29 mouse cellular contexts compared by ENCODE assay signal in the genomic region with DNA sequence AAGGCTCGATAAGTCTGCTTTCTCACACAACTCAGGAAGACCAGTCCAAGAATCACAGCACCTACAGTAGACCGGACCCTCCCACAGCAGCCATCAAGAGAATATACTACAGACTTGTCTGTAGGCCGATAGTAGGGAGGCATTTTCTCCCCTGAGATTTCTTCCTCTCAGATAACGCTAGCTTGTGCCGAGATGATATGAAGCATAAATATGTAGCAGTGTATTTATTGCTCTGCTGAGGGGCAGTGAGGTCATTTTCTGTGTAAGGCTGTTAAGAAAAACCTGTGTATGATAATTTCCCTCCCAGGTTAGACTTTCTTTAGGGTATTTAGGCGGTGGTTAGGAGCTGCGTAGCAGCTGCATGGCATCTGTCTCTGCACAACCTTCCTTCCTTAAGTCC. TPM values are rescaled to one million over a fixed set of nuclear protein-coding genes. Genes with fewer than 3 reads are reported as not detected.
"Had no signal": no experiment of that assay in that cellular context is flagged by ENCODE, and none has a peak within 500 bp of the region (broad histone marks: within the 10 kb centered on the region; RNA-seq: fewer than 3 reads in every experiment).

No protein-coding gene starts in this region.

- H3K27me3 ChIP-seq: heart, embryonic 13.5 days; heart, embryonic 15.5 days; hindbrain, embryonic 12.5 days; limb, embryonic 13.5 days; limb, embryonic 15.5 days; liver, embryonic 12.5 days had no signal

- H3K36me3 ChIP-seq: heart, embryonic 13.5 days; heart, embryonic 15.5 days; hindbrain, embryonic 10.5 days; hindbrain, embryonic 12.5 days; limb, embryonic 13.5 days; limb, embryonic 15.5 days; liver, embryonic 12.5 days had no signal

- H3K4me2 ChIP-seq: heart, embryonic 11.5 days; heart, embryonic 13.5 days; heart, embryonic 15.5 days; hindbrain, embryonic 12.5 days; hindbrain, embryonic 14.5 days; limb, embryonic 13.5 days; limb, embryonic 15.5 days; liver, embryonic 12.5 days had no signal

- H3K9me3 ChIP-seq: heart, embryonic 13.5 days; heart, embryonic 15.5 days; hindbrain, embryonic 10.5 days; hindbrain, embryonic 12.5 days; limb, embryonic 13.5 days; limb, embryonic 15.5 days; liver, embryonic 12.5 days had no signal

- H3K9ac ChIP-seq: forebrain, postnatal 0 days; heart, embryonic 13.5 days; heart, embryonic 15.5 days; hindbrain, embryonic 12.5 days; hindbrain, embryonic 14.5 days; limb, embryonic 13.5 days; limb, embryonic 15.5 days; liver, embryonic 12.5 days had no signal

- ATAC-seq: forebrain, postnatal 0 days; hindbrain, embryonic 16.5 days; inflammation-experienced regulatory T-cells, adult 6 months; liver, embryonic 12.5 days had no signal

- H3K27ac ChIP-seq: heart, adult 2 months; heart, embryonic 13.5 days; heart, embryonic 15.5 days; hindbrain, embryonic 10.5 days; hindbrain, embryonic 12.5 days; hindbrain, embryonic 14.5 days; layer of hippocampus, adult 2 months; left cerebral cortex, adult 2 months; limb, embryonic 13.5 days; limb, embryonic 15.5 days; liver, embryonic 12.5 days had no signal

- DNase-seq: forebrain, postnatal 0 days; gastrocnemius, postnatal 14 days; gastrocnemius, postnatal 36 days; heart, adult 11 months; heart, adult 2 months; heart, postnatal 14 days; heart, postnatal 36 days; kidney, adult 18-20 months; kidney, adult 8-10 months; kidney, postnatal 10 days; kidney, postnatal 25 days; kidney, postnatal 4 days had no signal

- H3K4me3 ChIP-seq: heart, adult 2 months; heart, embryonic 13.5 days; heart, embryonic 15.5 days; hindbrain, embryonic 10.5 days; hindbrain, embryonic 12.5 days; layer of hippocampus, adult 2 months; left cerebral cortex, adult 2 months; limb, embryonic 13.5 days; limb, embryonic 15.5 days; liver, embryonic 12.5 days had no signal

- H3K4me1 ChIP-seq: heart, embryonic 13.5 days; heart, embryonic 15.5 days; hindbrain, embryonic 10.5 days; hindbrain, embryonic 12.5 days; limb, embryonic 15.5 days; liver, embryonic 12.5 days had no signal

RNA-seq across cellular contexts. Expression of a gene that starts 23.2 kb away (rescaled TPM):
- total RNA-seq: heart, adult 2 months; heart, postnatal 14 days; heart, postnatal 36 days; layer of hippocampus, adult 2 months; layer of hippocampus, postnatal 10 days; left cerebral cortex, postnatal 36 days had no signal
- polyA plus RNA-seq: heart, adult 2 months; heart, embryonic 13.5 days; hindbrain, embryonic 10.5 days; hindbrain, embryonic 12.5 days; hindbrain, embryonic 14.5 days; hindbrain, embryonic 16.5 days; inflammation-experienced regulatory T-cells, adult 6 months; kidney, embryonic 14.5 days; limb, embryonic 11.5 days; limb, embryonic 13.5 days; limb, embryonic 15.5 days; liver, embryonic 12.5 days had no signal
